ENCODE assay signal across 21 mouse cellular contexts in the genomic region with DNA sequence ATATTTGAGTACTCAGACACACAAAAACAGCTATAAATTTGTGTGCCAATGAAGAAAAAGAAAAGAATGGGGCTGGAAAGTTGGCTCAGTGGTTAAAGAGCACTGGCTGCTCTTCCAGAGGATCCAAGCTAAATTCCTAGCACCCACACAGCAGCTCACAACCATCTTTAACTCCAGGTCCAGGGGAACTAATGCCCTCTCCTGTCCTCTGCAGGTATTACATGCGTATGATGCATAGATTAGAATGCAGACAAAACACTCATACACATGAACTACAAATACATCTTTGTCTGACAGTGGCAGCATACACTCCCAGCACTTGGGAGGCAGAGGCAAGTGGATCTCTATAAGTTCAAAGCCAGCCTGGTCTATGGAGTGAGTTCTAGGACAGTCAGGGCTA. TPM values are rescaled to one million over a fixed set of nuclear protein-coding genes. Genes with fewer than 3 reads are reported as not detected.
DNase-seq lines count a peak whose midpoint lies in the region; ATAC-seq and TF ChIP-seq lines count a peak whose summit lies in the region.
"Had no signal": no experiment of that assay in that cellular context is flagged by ENCODE, and none has a peak within 500 bp of the region (broad histone marks: within the 10 kb centered on the region; RNA-seq: fewer than 3 reads in every experiment).

No protein-coding gene starts in this region.

- H3K4me2 ChIP-seq in forebrain, postnatal 0 days (ENCODE audit: low read depth): no peak overlapping the region
- no peak overlapping the region for H3K4me2 ChIP-seq in forebrain, embryonic 12.5 days
- H3K4me2 ChIP-seq: hindbrain, embryonic 12.5 days; kidney, embryonic 15.5 days; limb, embryonic 15.5 days; lung, embryonic 15.5 days; midbrain, embryonic 11.5 days; neural tube, embryonic 15.5 days; stomach, embryonic 15.5 days had no signal

- 100% methylated on average over 1 of the region's 1 CpGs for WGBS in forebrain, postnatal 0 days
- 100% methylated on average over 1 of the region's 1 CpGs for WGBS in forebrain, embryonic 12.5 days

- no peak for DNase-seq in forebrain, postnatal 0 days
- DNase-seq in left cerebral cortex, adult 2 months (ENCODE audit: extremely low spot score in 1 of 2, low spot score in 2 of 2): no peak
- DNase-seq in left cerebral cortex, postnatal 25 days (ENCODE audit: low spot score in 2 of 2): no peak
- peak; percentile 48 for DNase-seq in induced T-regulatory cell, adult 2 months (ENCODE audit: low read depth)
- no peak for DNase-seq in gastrocnemius, postnatal 36 days
- DNase-seq in adrenal gland, adult (ENCODE audit: inconsistent age in 2 of 2, low spot score in 1 of 2): no peak
- DNase-seq: adrenal gland, postnatal 36 days; cerebellum, adult 18-20 months; gastrocnemius, postnatal 10 days; kidney, postnatal 4 days; right cerebral cortex, postnatal 25 days had no signal

- H3K9ac ChIP-seq in forebrain, postnatal 0 days: no peak overlapping the region
- no peak overlapping the region for H3K9ac ChIP-seq in forebrain, embryonic 12.5 days
- H3K9ac ChIP-seq: hindbrain, embryonic 12.5 days; kidney, embryonic 15.5 days; limb, embryonic 15.5 days; lung, embryonic 15.5 days; neural tube, embryonic 15.5 days; stomach, embryonic 15.5 days had no signal

- no peaks in the 10 kb centered on the region for H3K9me3 ChIP-seq in forebrain, postnatal 0 days (ENCODE audit: low read length)
- H3K9me3 ChIP-seq in forebrain, embryonic 12.5 days: no peaks in the 10 kb centered on the region
- no peaks in the 10 kb centered on the region for H3K9me3 ChIP-seq in E14TG2a.4 (ENCODE audit: low read length)
- H3K9me3 ChIP-seq: kidney, embryonic 15.5 days; limb, embryonic 15.5 days; lung, embryonic 15.5 days; neural tube, embryonic 15.5 days; stomach, embryonic 15.5 days had no signal

- 0 out of 2 replicates have a peak, but pooled peaks cover 5% of the 10 kb centered on the region for H3K36me3 ChIP-seq in forebrain, postnatal 0 days (ENCODE audit: insufficient read depth)
- H3K36me3 ChIP-seq in forebrain, embryonic 12.5 days (replicated peaks): peaks cover 28% of the 10 kb centered on the region
- peaks cover 30% of the 10 kb centered on the region for H3K36me3 ChIP-seq in E14TG2a.4 (ENCODE audit: insufficient read depth, low read length)
- H3K36me3 ChIP-seq: neural tube, embryonic 15.5 days had no signal

- no peaks in the 10 kb centered on the region for H3K27me3 ChIP-seq in forebrain, postnatal 0 days (ENCODE audit: insufficient read depth, low read length)
- no peaks in the 10 kb centered on the region for H3K27me3 ChIP-seq in forebrain, embryonic 12.5 days
- H3K27me3 ChIP-seq in E14TG2a.4 (ENCODE audit: insufficient read depth, low read length): peaks cover 29% of the 10 kb centered on the region
- H3K27me3 ChIP-seq: hindbrain, embryonic 12.5 days; kidney, embryonic 15.5 days; limb, embryonic 15.5 days; lung, embryonic 15.5 days; neural tube, embryonic 15.5 days; Patski; stomach, embryonic 15.5 days had no signal

- H3K4me1 ChIP-seq in forebrain, postnatal 0 days (ENCODE audit: insufficient read depth): peaks cover 5% of the 10 kb centered on the region
- H3K4me1 ChIP-seq in forebrain, embryonic 12.5 days: peaks cover 40% of the 10 kb centered on the region
- H3K4me1 ChIP-seq in E14TG2a.4 (replicated peaks; ENCODE audit: low read depth, low read length): peaks cover 55% of the 10 kb centered on the region

- intact Hi-C loops in left cerebral cortex, adult 2 months (cut with DNase I): no loop called here
- intact Hi-C loops in left cerebral cortex, postnatal 25 days (cut with DNase I): no loop called here
- intact Hi-C loops in gastrocnemius, postnatal 36 days (cut with DNase I): no loop called here

- no peak overlapping the region for H3K4me3 ChIP-seq in forebrain, postnatal 0 days (ENCODE audit: low read depth, low read length)
- no peak overlapping the region for H3K4me3 ChIP-seq in forebrain, embryonic 12.5 days (replicated peaks)
- no peak overlapping the region for H3K4me3 ChIP-seq in left cerebral cortex, adult 2 months
- no peak overlapping the region for H3K4me3 ChIP-seq in E14TG2a.4 (replicated peaks; ENCODE audit: low read length)
- H3K4me3 ChIP-seq: hindbrain, embryonic 12.5 days; kidney, embryonic 15.5 days; limb, embryonic 15.5 days; lung, embryonic 15.5 days; neural tube, embryonic 15.5 days; stomach, embryonic 15.5 days had no signal

- no peak for ATAC-seq in forebrain, postnatal 0 days
- ATAC-seq in forebrain, embryonic 12.5 days (ENCODE audit: low FRiP score): no peak
- ATAC-seq: Patski had no signal

- no peak overlapping the region for H3K27ac ChIP-seq in forebrain, postnatal 0 days (ENCODE audit: low read depth, low read length)
- H3K27ac ChIP-seq in forebrain, embryonic 12.5 days: no peak overlapping the region
- no peak overlapping the region for H3K27ac ChIP-seq in left cerebral cortex, adult 2 months
- H3K27ac ChIP-seq: hindbrain, embryonic 12.5 days; kidney, embryonic 15.5 days; limb, embryonic 15.5 days; lung, embryonic 15.5 days; neural tube, embryonic 15.5 days; stomach, embryonic 15.5 days had no signal

- TF ChIP-seq CTCF in forebrain, postnatal 0 days (IDR thresholded peaks at IDR 0.05; ENCODE audit: low read depth): peak; percentile 18; the same call in 1 of the 2 replicates
- TF ChIP-seq CTCF in left cerebral cortex, adult 2 months (IDR thresholded peaks at IDR 0.05): peak; percentile 6; the same call in 1 of the 2 replicates
- peak; percentile 55 for TF ChIP-seq CTCF in E14TG2a.4 (conservative IDR thresholded peaks at IDR 0.05; ENCODE audit: low read length)

RNA-seq across cellular contexts. Expression of a gene that starts 3.6 kb away (rescaled TPM):
- 11.0 and 16.9 TPM in 2 replicates for total RNA-seq in forebrain, postnatal 0 days (2014; rRNA removed)
- 15.5 and 16.0 TPM in 2 replicates for polyA plus RNA-seq in forebrain, postnatal 0 days (2015; fragmentation: Nextera tagmentation; extraction: Ambion mirVana)
- polyA plus RNA-seq in forebrain, embryonic 12.5 days (2016; fragmentation: Nextera tagmentation; extraction: Ambion mirVana): 19.2 and 19.4 TPM in 2 replicates
- total RNA-seq in left cerebral cortex, adult 2 months (2021): 1 to 10 TPM; 2.6 to 2.9 TPM
- 1 to 10 TPM; 2.9 TPM for total RNA-seq in left cerebral cortex, postnatal 25 days (2021)
- 1 to 10 TPM; 5.2 TPM for total RNA-seq in gastrocnemius, postnatal 36 days (2021)

RNA-seq across cellular contexts. Expression of a gene that starts 5.9 kb away (rescaled TPM):
- 8.0 and 10.9 TPM in 2 replicates for total RNA-seq in forebrain, postnatal 0 days (2014; rRNA removed)
- 10.8 and 11.0 TPM in 2 replicates for polyA plus RNA-seq in forebrain, postnatal 0 days (2015; fragmentation: Nextera tagmentation; extraction: Ambion mirVana)
- 105 and 111 TPM in 2 replicates for polyA plus RNA-seq in forebrain, embryonic 12.5 days (2016; fragmentation: Nextera tagmentation; extraction: Ambion mirVana)
- total RNA-seq in left cerebral cortex, adult 2 months (2021): 1 to 10 TPM; 1.1 to 1.6 TPM
- total RNA-seq in left cerebral cortex, postnatal 25 days (2021): 1 to 10 TPM; 1.8 to 2.8 TPM
- 1 to 10 TPM; 1.5 to 1.8 TPM for total RNA-seq in gastrocnemius, postnatal 36 days (2021)
